Mouse (Mus musculus) heart, postnatal 0 days (tissue): ENCODE data around the gene AK157302. TPM values are rescaled to one million over a fixed set of nuclear protein-coding genes. Genes with fewer than 3 reads are reported as not detected.
A peak's percentile ranks its signal among the peaks of the same experiment; 100 is the strongest.

ENCODE experiments used
- ATAC-seq: fragments of 200-750 bp; cut with Nextera tagmentation; 2 replicates; pipeline ENCODE4 v1.8.0; 2017; ENCODE audit warnings: low read depth, moderate number of reproducible peaks, moderate library complexity; ENCODE audit not compliant: insufficient read depth
- DNase-seq: peaks from one replicate; pipeline ENCODE4 v3.0.0-alpha.2; 2016; ENCODE audit warnings: low spot score
- H3K27ac ChIP-seq: fragments of 300-500 bp; sonication (generic); 2 replicates; pipeline ENCODE4 v1.5.1; 2014; ENCODE audit warnings: low read depth, mild to moderate bottlenecking
- H3K27me3 ChIP-seq: fragments of 300-500 bp; sonication (generic); 2 replicates; pipeline ENCODE4 v1.6.1; 2014; ENCODE audit warnings: low read length, mixed read lengths; ENCODE audit not compliant: control insufficient read depth, insufficient read depth
- H3K36me3 ChIP-seq: fragments of 300-500 bp; sonication (generic); replicated peaks from 2 replicates; pipeline ENCODE4 v1.6.1; 2014; ENCODE audit warnings: low read length, mixed read lengths; ENCODE audit not compliant: control insufficient read depth, insufficient read depth
- H3K4me1 ChIP-seq: fragments of 300-500 bp; sonication (generic); 2 replicates; pipeline ENCODE4 v1.6.1; 2014; ENCODE audit warnings: antibody characterized with exemption; ENCODE audit not compliant: control insufficient read depth, insufficient read depth
- H3K4me2 ChIP-seq: fragments of 300-500 bp; sonication (generic); 2 replicates; pipeline ENCODE4 v1.6.1; 2014; ENCODE audit warnings: low read depth, mild to moderate bottlenecking, low read length, moderate library complexity
- H3K4me3 ChIP-seq: fragments of 300-500 bp; sonication (generic); 2 replicates; pipeline ENCODE4 v1.5.1; 2014; ENCODE audit warnings: low read depth, low read length
- H3K9ac ChIP-seq: fragments of 300-500 bp; sonication (generic); replicated peaks from 2 replicates; pipeline ENCODE4 v1.6.1; 2014; ENCODE audit warnings: low read depth, low read length, mixed read lengths
- H3K9me3 ChIP-seq: fragments of 300-500 bp; sonication (generic); replicated peaks from 2 replicates; pipeline ENCODE4 v1.6.1; 2016; ENCODE audit warnings: low read length; ENCODE audit not compliant: control insufficient read depth
- CTCF ChIP-seq: IDR thresholded peaks from 2 replicates; pipeline ENCODE4 v1.5.1; 2016; ENCODE audit warnings: antibody characterized with exemption, control low read depth, low read depth
- EP300 ChIP-seq: IDR thresholded peaks from 2 replicates; pipeline ENCODE4 v1.6.1; 2016; ENCODE audit warnings: antibody characterized with exemption, low read depth
- WGBS: fragments of 180-500 bp; shearing (Covaris S2); extraction: QIAGEN DNeasy Blood & Tissue Kit; methylation state at CpG from one replicate; pipeline ENCODE4 v1.1.7; 2014; 5-methylcytosine and 5-hydroxymethylcytosine counted together
- polyA plus RNA-seq: library from polyadenylated mRNA; unstranded; fragments of >200 nt; fragmentation: Nextera tagmentation; extraction: Ambion mirVana; gene quantifications from 2 replicates; pipeline ENCODE4 v1.2.1, GENCODE M21; 2015
- total RNA-seq: library from RNA; depleted of rRNA; stranded (reverse); fragments of >200 nt; gene quantifications from 2 replicates; pipeline ENCODE4 v1.2.3, GENCODE M21; 2014; ENCODE audit warnings: low replicate concordance; rRNA removed

Gene AK157302
- total RNA-seq (0.08 and 0.15 TPM in 2 replicates), polyA plus RNA-seq (0.93 and 1.3 TPM in 2 replicates)

DNA sequence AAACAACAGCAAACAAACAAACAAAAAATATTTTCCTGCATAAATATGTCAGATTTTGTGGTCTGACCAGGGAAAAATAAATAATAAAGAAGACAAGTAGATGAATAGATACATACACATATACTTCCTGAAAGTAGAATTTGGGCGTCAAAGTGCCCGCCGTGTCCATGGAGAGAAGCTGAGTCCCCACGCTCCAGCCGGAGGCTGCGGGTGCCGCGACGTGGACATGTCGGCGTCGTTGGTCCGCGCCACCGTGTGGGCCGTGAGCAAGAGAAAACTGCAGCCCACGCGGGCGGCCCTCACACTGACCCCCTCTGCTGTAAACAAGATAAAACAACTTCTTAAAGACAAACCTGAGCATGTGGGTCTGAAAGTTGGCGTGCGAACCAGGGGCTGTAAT is at the start of gene AK157302:
Gene AK157302 (plus strand): TSS at position 144 of the 400 bp plus-strand sequence.
- no peak for TF ChIP-seq EP300
- TF ChIP-seq CTCF, result no peak
- DNase-seq, result no peak
- Histone ChIP-seq H3K36me3 (no peaks in the 10 kb centered on the region), H3K4me1 (no peaks in the 10 kb centered on the region), H3K9ac (no peak within 1 kb of the TSS), H3K4me2 (no peak within 1 kb of the TSS), H3K27ac (no peak within 1 kb of the TSS), H3K27me3 (no peaks in the 10 kb centered on the region), H3K9me3 (no peaks in the 10 kb centered on the region), H3K4me3 (no peak within 1 kb of the TSS)
- 92% methylated on average over 21 of the region's 21 CpGs for WGBS
- no peak for ATAC-seq

DNA sequence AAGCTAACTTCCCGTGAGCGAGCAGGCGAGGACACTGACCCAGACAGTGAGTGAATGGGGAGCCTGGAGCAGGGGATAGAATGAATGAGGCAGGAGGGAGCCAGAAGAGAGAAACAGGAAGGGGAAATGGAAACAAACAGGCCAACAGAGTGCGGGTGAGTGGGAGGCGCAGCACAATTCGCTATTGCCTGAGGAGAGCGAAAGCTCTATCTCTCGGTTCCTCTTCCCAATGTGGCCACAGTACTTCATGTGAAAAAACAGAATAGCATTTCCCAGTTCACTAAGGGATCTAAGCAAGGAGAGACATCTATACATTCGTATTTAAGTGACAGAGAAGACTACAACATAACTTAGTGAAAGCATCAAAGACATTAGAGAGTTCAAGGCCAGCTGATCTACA is 48.2 kb upstream of the AK157302 start:
- Histone ChIP-seq H3K4me1 (no peaks in the 10 kb centered on the region), H3K27me3 (no peaks in the 10 kb centered on the region), H3K4me2 (no peak overlapping the region), H3K9me3 (no peaks in the 10 kb centered on the region), H3K4me3 (no peak overlapping the region), H3K36me3 (peaks cover 65% of the 10 kb centered on the region), H3K9ac (no peak overlapping the region), H3K27ac (no peak overlapping the region)
- DNase-seq, result no peak
- no peak for TF ChIP-seq CTCF
- TF ChIP-seq EP300, result no peak
- 83% methylated on average over 9 of the region's 9 CpGs for WGBS
- ATAC-seq, result no peak

DNA sequence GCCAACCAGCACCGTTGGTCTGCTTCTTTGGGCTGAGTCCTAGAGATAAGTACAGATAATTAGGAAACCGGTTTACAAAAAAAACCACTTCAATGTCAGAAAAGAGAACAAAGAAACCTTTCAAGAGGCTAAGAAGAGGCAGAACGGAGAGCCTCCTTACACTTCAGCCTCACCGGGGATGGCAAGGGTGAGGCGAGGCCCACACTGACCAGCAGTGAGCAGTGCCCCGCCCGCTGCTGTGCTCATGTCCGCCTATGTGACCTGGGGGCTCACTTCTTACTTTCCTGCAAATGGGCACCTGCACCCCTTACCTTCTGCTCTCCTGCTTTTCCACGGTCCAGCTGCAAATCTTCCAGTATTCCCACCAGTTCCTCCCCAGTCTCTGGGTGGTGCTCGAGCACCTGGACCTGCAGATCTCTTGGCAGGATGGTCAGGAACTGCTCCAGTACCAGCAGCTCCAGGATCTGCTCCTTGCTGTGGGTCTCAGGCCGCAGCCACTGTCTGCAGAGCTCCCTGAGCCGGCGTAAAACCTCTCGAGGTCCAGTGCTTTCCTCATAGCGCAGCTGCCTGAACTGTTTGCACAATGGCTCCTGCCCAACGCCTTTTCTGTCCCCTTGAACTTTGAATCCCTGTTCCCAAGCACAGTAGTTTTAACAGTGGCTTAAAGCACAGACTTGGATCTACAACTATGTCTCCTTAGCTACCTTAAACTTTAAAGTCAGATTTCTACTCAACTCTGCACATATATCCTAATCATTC is 47.0 kb upstream of the AK157302 start:
- DNase-seq, result no peak
- TF ChIP-seq CTCF (no peak), EP300 (no peak)
- no peak overlapping the region for H3K4me3 ChIP-seq
- 72% methylated on average over 16 of the region's 16 CpGs for WGBS
- no peak overlapping the region for H3K4me2 ChIP-seq
- no peak overlapping the region for H3K27ac ChIP-seq
- H3K9me3 ChIP-seq, result no peaks in the 10 kb centered on the region
- H3K36me3 ChIP-seq, result peaks cover 64% of the 10 kb centered on the region
- H3K4me1 ChIP-seq, result peaks cover 9% of the 10 kb centered on the region
- H3K9ac ChIP-seq, result no peak overlapping the region
- H3K27me3 ChIP-seq, result no peaks in the 10 kb centered on the region
- ATAC-seq, result no peak

DNA sequence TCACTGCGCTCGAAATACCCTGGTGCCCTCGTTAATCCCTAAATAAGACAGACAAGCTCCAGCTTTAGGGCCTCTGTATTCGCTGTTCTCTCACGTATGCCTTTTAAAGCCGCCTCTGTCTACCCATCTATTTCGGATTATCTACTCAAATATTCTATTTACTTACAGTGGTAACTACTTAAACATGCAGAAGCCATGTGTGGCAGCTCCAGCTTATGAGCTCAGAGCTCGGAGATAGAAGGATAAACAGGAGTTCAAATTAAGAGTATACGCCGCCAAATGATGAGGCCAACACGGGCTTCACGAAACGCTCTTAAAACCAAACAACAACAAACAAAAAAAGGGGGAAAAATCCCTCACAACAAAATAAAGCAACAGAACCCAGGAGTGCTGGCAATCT is 42.0 kb upstream of the AK157302 start:
- Histone ChIP-seq H3K36me3 (peaks cover 15% of the 10 kb centered on the region), H3K27ac (peak overlapping the region; percentile 82), H3K27me3 (no peaks in the 10 kb centered on the region), H3K4me3 (peak overlapping the region; percentile 86), H3K4me2 (peak overlapping the region; percentile 79), H3K9ac (peak overlapping the region; percentile 76), H3K9me3 (no peaks in the 10 kb centered on the region), H3K4me1 (peaks cover 9% of the 10 kb centered on the region)
- 1% methylated on average over 13 of the region's 13 CpGs for WGBS
- DNase-seq, result no peak
- no peak for ATAC-seq
- TF ChIP-seq CTCF (no peak), EP300 (no peak)

DNA sequence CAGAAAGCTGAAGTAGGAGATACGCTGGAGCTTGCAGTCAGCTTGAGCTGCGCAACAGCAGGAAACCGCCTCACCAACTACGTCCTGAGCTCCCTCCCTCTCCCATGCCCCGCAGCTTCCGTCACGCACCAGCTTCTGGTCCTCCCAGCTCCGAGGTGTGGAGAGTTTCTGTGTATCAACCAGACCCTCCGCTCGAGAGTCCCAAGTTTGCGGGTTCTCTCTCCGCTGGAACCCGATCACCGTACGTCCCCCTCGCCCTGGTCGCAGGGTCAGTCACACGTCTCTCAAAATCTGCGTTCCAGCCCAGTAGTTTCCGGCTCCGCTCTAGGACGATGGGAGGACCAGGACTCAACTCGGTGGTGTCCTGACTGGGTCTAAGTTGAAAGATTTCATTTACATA is 41.6 kb upstream of the AK157302 start, which contains the start of gene Zscan26:
Gene Zscan26 (minus strand): TSS at position 282 of the 400 bp plus-strand sequence.
- under 1% methylated on average over 23 of the region's 23 CpGs for WGBS
- peaks cover 9% of the 10 kb centered on the region for H3K4me1 ChIP-seq
- H3K36me3 ChIP-seq, result peaks cover 11% of the 10 kb centered on the region
- peak within 1 kb of the TSS; percentile 79 for H3K4me2 ChIP-seq
- no peaks in the 10 kb centered on the region for H3K27me3 ChIP-seq
- no peaks in the 10 kb centered on the region for H3K9me3 ChIP-seq
- peak within 1 kb of the TSS; percentile 86 for H3K4me3 ChIP-seq
- ATAC-seq, result peak; percentile 90
- TF ChIP-seq CTCF (no peak), EP300 (no peak)
- H3K9ac ChIP-seq, result peak within 1 kb of the TSS; percentile 76
- peak; percentile 71 for DNase-seq
- H3K27ac ChIP-seq, result peak within 1 kb of the TSS; percentile 82

DNA sequence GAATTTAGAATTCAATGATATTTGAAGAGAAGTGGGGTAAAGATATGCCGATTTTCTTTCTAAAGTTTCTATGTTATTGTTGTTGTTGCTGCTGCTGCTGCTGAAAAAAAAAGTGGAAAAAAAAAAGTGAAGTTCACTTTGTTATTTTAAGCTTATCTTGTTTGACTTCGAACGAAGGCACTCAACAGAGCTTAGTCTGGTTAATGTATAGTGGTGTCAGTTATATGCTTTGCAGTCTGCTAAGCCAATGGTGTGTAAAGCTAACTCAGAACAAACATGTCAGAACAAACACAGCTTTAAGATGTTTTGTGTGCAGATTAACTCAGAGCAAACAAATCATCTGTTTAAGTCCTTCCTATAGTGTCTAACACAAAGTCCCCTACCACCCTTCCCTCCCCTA is 40.9 kb upstream of the AK157302 start:
- Histone ChIP-seq H3K27ac (no peak overlapping the region), H3K36me3 (peaks cover 7% of the 10 kb centered on the region), H3K9me3 (no peaks in the 10 kb centered on the region), H3K9ac (no peak overlapping the region), H3K4me1 (peaks cover 9% of the 10 kb centered on the region), H3K27me3 (no peaks in the 10 kb centered on the region), H3K4me3 (no peak overlapping the region; the same call in 1 of the 2 replicates), H3K4me2 (peak overlapping the region; percentile 79; the same call in 1 of the 2 replicates)
- TF ChIP-seq EP300 (no peak), CTCF (no peak)
- ATAC-seq (no peak), DNase-seq (no peak)
- 42% methylated on average over 3 of the region's 3 CpGs for WGBS
